Mouse (Mus musculus): ENCODE data around the gene Senp5. TPM values are rescaled to one million over a fixed set of nuclear protein-coding genes. Genes with fewer than 3 reads are reported as not detected.
A peak's percentile ranks its signal among the peaks of the same experiment; 100 is the strongest.

The Senp5 gene
- polyA plus RNA-seq, 1 experiment from 2014 or later, result 7.0 TPM

DNA sequence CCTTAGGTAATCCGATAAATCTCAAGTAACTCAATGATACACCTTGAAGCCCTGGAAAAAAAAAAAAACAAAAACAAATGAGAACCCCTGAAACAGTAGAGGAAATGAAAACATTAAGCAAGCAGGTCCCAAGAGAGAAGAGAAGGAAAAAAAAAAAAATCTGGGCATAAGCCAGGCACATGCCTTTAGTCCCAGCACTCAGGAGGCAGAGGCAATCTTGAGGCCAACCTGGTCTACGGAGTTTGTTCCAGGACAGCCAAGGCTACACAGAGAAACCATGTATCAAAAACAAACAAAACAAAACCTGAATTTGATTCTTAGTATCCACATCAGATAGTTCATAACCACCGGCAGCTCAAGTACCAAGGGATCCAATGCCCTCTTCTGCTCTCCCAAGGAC lies 1.6 kb upstream of the Senp5 start:
- DNase-seq (ENCODE audit: low spot score) (no peak), ATAC-seq (replicated peaks; ENCODE audit: low FRiP score, low read depth) (no peak)
- whole genome bisulfite sequencing, result 94% methylated on average over 3 of the region's 3 CpGs
- no peak overlapping the region for H3K4me2 ChIP-seq (ENCODE audit: low read length)
- no peak overlapping the region for H3K27ac ChIP-seq
- H3K27me3 ChIP-seq (ENCODE audit: insufficient read depth, low read length), result no peaks in the 10 kb centered on the region
- no peaks in the 10 kb centered on the region for H3K36me3 ChIP-seq (ENCODE audit: insufficient read depth, low read length)
- no peak for TF ChIP-seq CTCF (IDR thresholded peaks at IDR 0.05; ENCODE audit: low read depth)
- H3K4me3 ChIP-seq (replicated peaks; ENCODE audit: low read depth, low read length), result no peak overlapping the region
- no peak overlapping the region for H3K9ac ChIP-seq (ENCODE audit: low read depth, low read length)
- peaks cover 10% of the 10 kb centered on the region for H3K4me1 ChIP-seq (replicated peaks; ENCODE audit: insufficient read depth, low read length)
- no peaks in the 10 kb centered on the region for H3K9me3 ChIP-seq (replicated peaks; ENCODE audit: low read length)

DNA sequence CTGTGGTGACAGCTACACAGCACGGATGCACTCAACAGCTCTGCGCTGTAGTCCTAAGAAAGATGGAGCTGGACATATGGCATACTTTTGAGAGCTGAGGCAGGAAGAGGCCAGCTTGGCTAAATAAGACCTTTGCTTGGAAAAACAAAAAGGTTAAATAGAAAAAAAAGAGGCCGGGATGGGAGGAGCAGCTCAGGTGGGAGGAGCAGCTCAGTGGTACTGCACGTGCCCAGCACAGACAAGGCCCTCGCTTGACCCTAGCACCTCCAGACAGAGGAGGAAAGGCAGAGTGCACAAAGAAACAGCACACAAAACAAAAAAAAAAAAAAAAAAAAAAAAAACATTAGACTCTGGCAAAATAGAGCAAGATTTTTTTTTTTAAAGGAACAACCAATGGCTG lies 6.7 kb downstream of the Senp5 start:
- no peaks in the 10 kb centered on the region for H3K9me3 ChIP-seq (replicated peaks; ENCODE audit: low read length)
- TF ChIP-seq CTCF (IDR thresholded peaks at IDR 0.05; ENCODE audit: low read depth), result no peak
- H3K27ac ChIP-seq, result no peak overlapping the region
- no peaks in the 10 kb centered on the region for H3K36me3 ChIP-seq (ENCODE audit: insufficient read depth, low read length)
- H3K9ac ChIP-seq (ENCODE audit: low read depth, low read length), result no peak overlapping the region
- H3K4me2 ChIP-seq (ENCODE audit: low read length), result no peak overlapping the region
- WGBS, result 65% methylated on average over 5 of the region's 5 CpGs
- DNase-seq (ENCODE audit: low spot score), result no peak
- no peak overlapping the region for H3K4me3 ChIP-seq (replicated peaks; ENCODE audit: low read depth, low read length)
- no peak for ATAC-seq (replicated peaks; ENCODE audit: low FRiP score, low read depth)
- no peaks in the 10 kb centered on the region for H3K4me1 ChIP-seq (replicated peaks; ENCODE audit: insufficient read depth, low read length)
- H3K27me3 ChIP-seq (ENCODE audit: insufficient read depth, low read length), result no peaks in the 10 kb centered on the region

DNA sequence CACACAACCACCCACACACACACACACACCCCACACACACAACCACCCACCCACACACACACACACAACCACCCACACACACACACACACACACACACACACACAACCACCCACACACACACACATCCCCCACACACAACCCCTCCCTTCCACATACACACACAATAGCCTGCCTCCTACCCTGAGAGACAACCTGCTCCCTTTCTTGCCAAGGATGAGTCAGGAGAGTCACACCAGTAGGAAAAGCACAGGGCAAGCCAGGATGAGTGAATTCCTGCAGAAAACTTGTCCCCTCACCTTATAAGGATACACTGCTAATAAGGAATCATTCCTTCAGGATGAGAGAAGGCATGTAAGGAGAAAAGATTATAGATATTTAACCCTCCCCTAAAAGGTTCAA lies 9.1 kb downstream of the Senp5 start:
- no peaks in the 10 kb centered on the region for H3K27me3 ChIP-seq (ENCODE audit: insufficient read depth, low read length)
- TF ChIP-seq CTCF (IDR thresholded peaks at IDR 0.05; ENCODE audit: low read depth), result no peak
- DNase-seq (ENCODE audit: low spot score) (no peak), ATAC-seq (replicated peaks; ENCODE audit: low FRiP score, low read depth) (no peak)
- peaks cover 12% of the 10 kb centered on the region for H3K36me3 ChIP-seq (ENCODE audit: insufficient read depth, low read length)
- no peak overlapping the region for H3K4me2 ChIP-seq (ENCODE audit: low read length)
- H3K9me3 ChIP-seq (replicated peaks; ENCODE audit: low read length), result no peaks in the 10 kb centered on the region
- no peaks in the 10 kb centered on the region for H3K4me1 ChIP-seq (replicated peaks; ENCODE audit: insufficient read depth, low read length)
- no peak overlapping the region for H3K9ac ChIP-seq (ENCODE audit: low read depth, low read length)
- no peak overlapping the region for H3K27ac ChIP-seq
- no peak overlapping the region for H3K4me3 ChIP-seq (replicated peaks; ENCODE audit: low read depth, low read length)

DNA sequence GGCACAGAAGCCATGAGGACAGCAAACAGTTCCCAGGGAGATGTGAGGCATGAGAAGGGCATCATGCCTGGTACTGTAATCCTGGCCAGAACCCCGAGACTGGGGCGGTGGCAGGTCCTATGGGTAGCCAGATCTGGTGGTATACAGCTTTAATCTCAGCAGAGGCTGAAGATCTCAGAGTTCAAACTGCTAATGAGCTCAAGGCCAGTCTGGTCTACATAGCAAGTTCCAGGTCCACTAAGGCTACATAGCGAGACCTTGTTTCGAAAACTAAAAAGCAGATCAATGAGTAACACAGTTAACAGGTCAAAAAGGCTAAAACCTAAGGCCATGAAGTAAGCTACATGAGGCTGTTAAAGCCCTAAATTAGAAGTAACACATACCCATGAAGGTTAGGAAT lies 9.9 kb downstream of the Senp5 start:
- 0 out of 2 replicates have a peak, but pooled peaks have one; percentile 65 for ATAC-seq (replicated peaks; ENCODE audit: low FRiP score, low read depth)
- Histone ChIP-seq H3K27ac (no peak overlapping the region), H3K27me3 (ENCODE audit: insufficient read depth, low read length) (no peaks in the 10 kb centered on the region), H3K36me3 (ENCODE audit: insufficient read depth, low read length) (peaks cover 16% of the 10 kb centered on the region), H3K4me2 (ENCODE audit: low read length) (no peak overlapping the region), H3K4me1 (replicated peaks; ENCODE audit: insufficient read depth, low read length) (no peaks in the 10 kb centered on the region), H3K9ac (ENCODE audit: low read depth, low read length) (no peak overlapping the region), H3K9me3 (replicated peaks; ENCODE audit: low read length) (no peaks in the 10 kb centered on the region), H3K4me3 (replicated peaks; ENCODE audit: low read depth, low read length) (no peak overlapping the region)
- no peak for DNase-seq (ENCODE audit: low spot score)
- WGBS, result 92% methylated on average over 4 of the region's 4 CpGs
- no peak for TF ChIP-seq CTCF (IDR thresholded peaks at IDR 0.05; ENCODE audit: low read depth)

DNA sequence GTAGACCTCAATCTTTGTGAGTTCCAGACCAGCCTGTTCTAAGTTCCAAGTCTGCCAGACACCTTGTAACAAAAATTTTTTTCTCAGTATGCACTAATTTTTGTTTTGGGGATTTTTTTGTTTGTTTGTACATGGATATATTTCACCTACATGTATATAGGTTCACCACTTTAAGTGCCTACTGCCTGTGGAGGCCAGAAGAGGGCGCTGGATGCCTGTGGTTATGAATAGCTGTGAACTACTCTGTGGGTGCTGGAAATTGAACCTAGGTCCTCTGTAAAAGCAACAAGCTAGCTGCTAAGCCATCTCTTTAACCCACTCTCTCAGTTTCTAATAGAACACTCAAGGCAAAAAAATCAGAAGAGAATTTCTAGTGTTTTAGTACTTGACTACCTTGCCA lies 11.0 kb downstream of the Senp5 start:
- 50% methylated on average over 1 of the region's 1 CpGs for WGBS
- H3K9me3 ChIP-seq (replicated peaks; ENCODE audit: low read length), result no peaks in the 10 kb centered on the region
- ATAC-seq (replicated peaks; ENCODE audit: low FRiP score, low read depth), result no peak
- TF ChIP-seq CTCF (IDR thresholded peaks at IDR 0.05; ENCODE audit: low read depth), result peak; percentile 31
- H3K36me3 ChIP-seq (ENCODE audit: insufficient read depth, low read length), result peaks cover 22% of the 10 kb centered on the region
- DNase-seq (ENCODE audit: low spot score), result no peak
- H3K9ac ChIP-seq (ENCODE audit: low read depth, low read length), result no peak overlapping the region
- no peak overlapping the region for H3K27ac ChIP-seq
- no peak overlapping the region for H3K4me2 ChIP-seq (ENCODE audit: low read length)
- H3K4me3 ChIP-seq (replicated peaks; ENCODE audit: low read depth, low read length), result no peak overlapping the region
- no peaks in the 10 kb centered on the region for H3K27me3 ChIP-seq (ENCODE audit: insufficient read depth, low read length)
- H3K4me1 ChIP-seq (replicated peaks; ENCODE audit: insufficient read depth, low read length), result no peaks in the 10 kb centered on the region

DNA sequence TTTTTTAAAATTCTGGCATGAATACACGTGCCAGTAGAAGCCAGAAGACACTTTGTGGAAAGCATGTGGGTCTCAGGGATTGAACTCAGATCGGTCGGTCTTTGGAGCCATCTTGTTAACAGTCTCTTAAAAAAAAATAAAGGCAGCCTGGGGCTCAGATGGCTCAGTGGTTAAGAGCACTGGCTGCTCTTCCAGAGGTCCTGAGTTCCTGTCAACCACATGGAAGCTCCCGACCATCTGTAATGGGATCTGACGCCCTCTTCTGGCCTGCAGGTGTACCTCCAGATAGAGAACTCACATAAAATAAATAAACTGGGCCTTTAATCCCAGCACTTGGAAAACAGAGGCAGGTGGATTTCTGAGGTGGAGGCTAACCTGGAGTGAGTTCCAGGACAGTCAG lies 22.1 kb downstream of the Senp5 start:
- Histone ChIP-seq H3K4me3 (replicated peaks; ENCODE audit: low read depth, low read length) (no peak overlapping the region), H3K36me3 (ENCODE audit: insufficient read depth, low read length) (peaks cover 25% of the 10 kb centered on the region), H3K4me2 (ENCODE audit: low read length) (no peak overlapping the region), H3K9me3 (replicated peaks; ENCODE audit: low read length) (no peaks in the 10 kb centered on the region), H3K4me1 (replicated peaks; ENCODE audit: insufficient read depth, low read length) (no peaks in the 10 kb centered on the region), H3K9ac (ENCODE audit: low read depth, low read length) (no peak overlapping the region), H3K27ac (no peak overlapping the region), H3K27me3 (ENCODE audit: insufficient read depth, low read length) (no peaks in the 10 kb centered on the region)
- TF ChIP-seq CTCF (IDR thresholded peaks at IDR 0.05; ENCODE audit: low read depth), result peak; percentile 14; the same call in 1 of the 2 replicates
- ATAC-seq (replicated peaks; ENCODE audit: low FRiP score, low read depth) (no peak), DNase-seq (ENCODE audit: low spot score) (no peak)
- 83% methylated on average over 5 of the region's 5 CpGs for WGBS

DNA sequence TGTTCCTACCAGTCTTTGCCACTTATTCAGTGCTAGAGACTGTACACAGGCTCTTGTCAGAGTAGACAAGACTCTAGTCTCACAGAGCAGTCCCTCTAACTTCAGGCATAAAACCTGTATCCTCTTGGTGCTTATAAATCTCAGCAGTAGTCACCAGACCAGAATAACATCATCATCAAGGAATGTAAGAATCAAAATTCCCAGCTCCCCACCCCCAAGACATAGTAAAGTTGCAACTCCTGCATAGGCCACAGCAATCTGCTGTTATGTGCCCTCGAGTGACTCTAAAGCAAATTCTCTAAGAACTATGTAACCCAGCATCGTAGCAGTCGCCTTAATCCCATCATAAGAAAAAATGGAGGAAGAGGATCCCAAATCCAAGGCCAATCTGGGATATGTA lies 23.6 kb downstream of the Senp5 start:
- DNase-seq (ENCODE audit: low spot score) (no peak), ATAC-seq (replicated peaks; ENCODE audit: low FRiP score, low read depth) (no peak)
- 92% methylated on average over 3 of the region's 3 CpGs for WGBS
- H3K27ac ChIP-seq, result no peak overlapping the region
- no peak overlapping the region for H3K4me2 ChIP-seq (ENCODE audit: low read length)
- no peaks in the 10 kb centered on the region for H3K27me3 ChIP-seq (ENCODE audit: insufficient read depth, low read length)
- H3K9ac ChIP-seq (ENCODE audit: low read depth, low read length), result no peak overlapping the region
- no peaks in the 10 kb centered on the region for H3K4me1 ChIP-seq (replicated peaks; ENCODE audit: insufficient read depth, low read length)
- TF ChIP-seq CTCF (IDR thresholded peaks at IDR 0.05; ENCODE audit: low read depth), result no peak
- H3K9me3 ChIP-seq (replicated peaks; ENCODE audit: low read length), result no peaks in the 10 kb centered on the region
- peaks cover 25% of the 10 kb centered on the region for H3K36me3 ChIP-seq (ENCODE audit: insufficient read depth, low read length)
- H3K4me3 ChIP-seq (replicated peaks; ENCODE audit: low read depth, low read length), result no peak overlapping the region

All from kidney, postnatal 0 days (tissue).